Mouse (Mus musculus) MEL (cell line): ENCODE measurements at regions not wholly inside any gene's neighbourhood (a gene's known extent, or its start where the extent isn't known, plus 50 kb on each side); places are given as distances from the start of the nearest gene placed in this dataset.

Experiments
- CHD2 ChIP-seq: IDR thresholded peaks from 2 replicates; pipeline ENCODE4 v1.6.1; 2011; ENCODE audit warnings: low read length, improper control_type of control experiment
- CTCF ChIP-seq, 3 experiments: IDR thresholded peaks in 2 of 3; conservative IDR thresholded peaks in 1 of 3; 2 replicates each; pipeline ENCODE4 v1.5.1; 2011 to 2012; ENCODE audit warnings: low read length in 3 of 3, low read depth in 2 of 3, mild to moderate bottlenecking in 2 of 3, improper control_type of control experiment in 1 of 3, inconsistent platforms in 1 of 3, mixed read lengths in 1 of 3, moderate library complexity in 1 of 3; ENCODE audit not compliant: control insufficient read depth in 1 of 3, insufficient read depth in 1 of 3, poor library complexity in 1 of 3, severe bottlenecking in 1 of 3
- ELF1 ChIP-seq: IDR thresholded peaks from 2 replicates; pipeline ENCODE4 v1.6.1; 2014; ENCODE audit warnings: low read depth, mild to moderate bottlenecking, inconsistent platforms, low read length, improper control_type of control experiment, moderate library complexity
- EP300 ChIP-seq, 2 experiments: IDR thresholded peaks; 2 replicates each; pipeline ENCODE4 v1.6.1; 2011; ENCODE audit warnings: improper control_type of control experiment in 2 of 2, low read length in 2 of 2, low read depth in 1 of 2, mild to moderate bottlenecking in 1 of 2
- GATA1 ChIP-seq: IDR thresholded peaks from 2 replicates; pipeline ENCODE4 v1.6.1; 2011; ENCODE audit warnings: low read depth, low read length, improper control_type of control experiment
- MEF2A ChIP-seq: IDR thresholded peaks from 2 replicates; pipeline ENCODE4 v1.6.1; 2014; ENCODE audit warnings: low read depth, mild to moderate bottlenecking, inconsistent platforms, low read length, improper control_type of control experiment; ENCODE audit not compliant: poor library complexity, insufficient replicate concordance, severe bottlenecking; ENCODE audit errors: extremely low read depth
- POLR2A ChIP-seq, 2 experiments: IDR thresholded peaks; 2 replicates each; pipeline ENCODE4 v1.6.1; 2011 to 2012; ENCODE audit warnings: low read length in 2 of 2, mild to moderate bottlenecking in 2 of 2, control low read depth in 1 of 2, improper control_type of control experiment in 1 of 2, low read depth in 1 of 2, moderate library complexity in 1 of 2; ENCODE audit not compliant: control insufficient read depth in 1 of 2, insufficient read depth in 1 of 2, poor library complexity in 1 of 2
- POLR2AphosphoS2 ChIP-seq: IDR thresholded peaks from 2 replicates; pipeline ENCODE4 v1.6.1; 2011; ENCODE audit warnings: low read length, improper control_type of control experiment
- POLR2AphosphoS5 ChIP-seq: IDR thresholded peaks from 2 replicates; pipeline ENCODE4 v1.6.1; 2012; ENCODE audit warnings: low read depth, borderline replicate concordance, mild to moderate bottlenecking, inconsistent platforms, low read length, moderate library complexity, mixed read lengths
- RAD21 ChIP-seq: IDR thresholded peaks from 2 replicates; pipeline ENCODE4 v1.6.1; 2011; ENCODE audit warnings: mild to moderate bottlenecking, low read depth, low read length, improper control_type of control experiment
- SIN3A ChIP-seq: IDR thresholded peaks from 2 replicates; pipeline ENCODE4 v1.6.1; 2012; ENCODE audit warnings: low read length, improper control_type of control experiment, inconsistent platforms
- TCF12 ChIP-seq: IDR thresholded peaks from 2 replicates; pipeline ENCODE4 v1.6.1; 2014; ENCODE audit warnings: low read depth, mild to moderate bottlenecking, inconsistent platforms, low read length, improper control_type of control experiment, moderate library complexity

- TF ChIP-seq CTCF (IDR thresholded peaks at IDR 0.05 in 2 of 3, conservative IDR thresholded peaks at IDR 0.05 in 1 of 3; ENCODE audit: control insufficient read depth in 1 of 3, insufficient read depth in 1 of 3, low read depth in 2 of 3, low read length in 3 of 3, poor library complexity in 1 of 3, severe bottlenecking in 1 of 3) (no peak), CHD2 (no peak), POLR2AphosphoS2 (no peak), GATA1 (no peak), EP300 (IDR thresholded peaks at IDR 0.05; ENCODE audit: low read depth in 1 of 2, low read length in 2 of 2) (no peak), TCF12 (no peak), RAD21 (no peak), MEF2A (no peak), POLR2A (IDR thresholded peaks at IDR 0.05; ENCODE audit: control insufficient read depth in 1 of 2, insufficient read depth in 1 of 2, low read depth in 1 of 2, low read length in 2 of 2, poor library complexity in 1 of 2) (no peak), POLR2AphosphoS5 (no peak), SIN3A (no peak), ELF1 (no peak)
These were observed 169.0 kb upstream of the Shisa6 start for GRCm38 (mm10) chr11:66694651-66695266.
